Mouse (Mus musculus) activated CD4-positive, CD25-positive, alpha-beta regulatory T cell, adult 4 months (primary cell): ENCODE data around the gene Uty. TPM values are rescaled to one million over a fixed set of nuclear protein-coding genes. Genes with fewer than 3 reads are reported as not detected.
A peak's percentile ranks its signal among the peaks of the same experiment; 100 is the strongest.

ENCODE experiments used
- ATAC-seq: one replicate; pipeline ENCODE4 v1.8.0; 2017
- polyA plus RNA-seq, 2 experiments: library from polyadenylated mRNA; unstranded; fragments of 100-300 nt; shearing (Covaris generic); gene quantifications; one replicate each; pipeline ENCODE4 v1.2.1; 2017

The Uty gene
- 10 to 100 TPM; 57.6 to 61.6 TPM for polyA plus RNA-seq

GRCm38 (mm10) chrY:1245426-1245863, at the start of gene Uty:
TSS of gene Uty (minus strand) at chrY:1245759.
- ATAC-seq = peak; percentile 94

- ATAC-seq = no peak
Observed at GRCm38 (mm10) chrY:1293708-1294107, 48.1 kb upstream of the Uty start.

- ATAC-seq = peak; percentile 96
Observed at GRCm38 (mm10) chrY:1286171-1286795, 40.7 kb upstream of the Uty start, which contains the start of gene Ddx3y. TSS of gene Ddx3y (minus strand) at chrY:1286629.

GRCm38 (mm10) chrY:1285735-1286134, 40.2 kb upstream of the Uty start:
- peak; percentile 29 for ATAC-seq

GRCm38 (mm10) chrY:1246117-1246516, 558 bp upstream of the Uty start:
- peak; percentile 2 for ATAC-seq

GRCm38 (mm10) chrY:1244940-1245339, 619 bp downstream of the Uty start:
- no peak for ATAC-seq

GRCm38 (mm10) chrY:1244421-1244820, 1.1 kb downstream of the Uty start:
- ATAC-seq = no peak

GRCm38 (mm10) chrY:1220001-1220400, 25.6 kb downstream of the Uty start:
- ATAC-seq = no peak

- no peak for ATAC-seq
Observed at GRCm38 (mm10) chrY:1178476-1178875, 67.1 kb downstream of the Uty start.

- no peak for ATAC-seq
Observed at GRCm38 (mm10) chrY:1163054-1163453, 82.5 kb downstream of the Uty start.

- no peak for ATAC-seq
Observed at GRCm38 (mm10) chrY:1116153-1116552, 129.4 kb downstream of the Uty start.

GRCm38 (mm10) chrY:1114016-1114415, 131.5 kb downstream of the Uty start:
- no peak for ATAC-seq

Other genes starting within 250 kb of the Uty start
- gene Eif2s3y, start 235.2 kb downstream of the Uty start, polyA plus RNA-seq = 100 to 1,000 TPM; 165 to 178 TPM
- gene Ddx3y, start 40.9 kb upstream of the Uty start, polyA plus RNA-seq = 100 to 1,000 TPM; 106 to 110 TPM
- gene Usp9y, start 214.0 kb upstream of the Uty start, polyA plus RNA-seq = not detected